Mouse (Mus musculus) adrenal gland (tissue): ENCODE measurements around the gene Gpr173.
"Not testable (repeated sequence)": the region's sequence is repeated elsewhere in the genome, so short reads cannot be mapped to it uniquely, and the experiment has no call there.

ENCODE experiments used
- intact Hi-C: fragments of 180-260 bp; cut with DNase I; formaldehyde crosslinking; loops from one replicate; pipeline ENCODE4 v1.15.1; 2025
- long read RNA-seq, 2 experiments: library from polyadenylated mRNA; unstranded; transcript quantifications; one replicate each; pipeline ENCODE4 v2.0.0; 2020; ENCODE audit warnings: borderline replicate concordance in 1 of 2; ENCODE audit not compliant: insufficient replicate concordance in 1 of 2

Gpr173 gene
- long read RNA-seq, experiment 1 = 0 reads
- long read RNA-seq, experiment 2 = 0 reads

GRCm38 (mm10) chrX:152368397-152369273, at the start of gene Gpr173:
Gene Gpr173 (minus strand): TSS chrX:152368704.
- intact Hi-C loops = no loop called here

- intact Hi-C loops = no loop called here
Measured at GRCm38 (mm10) chrX:152403251-152403650, 34.7 kb upstream of the Gpr173 start.

GRCm38 (mm10) chrX:152400096-152400495, 31.6 kb upstream of the Gpr173 start:
- intact Hi-C loops = no loop called here

GRCm38 (mm10) chrX:152368054-152368396, 479 bp downstream of the Gpr173 start:
- intact Hi-C loops = no loop called here

- intact Hi-C loops = no loop called here
Measured at GRCm38 (mm10) chrX:152366418-152366817, 2.1 kb downstream of the Gpr173 start.

- intact Hi-C loops = no loop called here
Measured at GRCm38 (mm10) chrX:152352553-152353153, 15.9 kb downstream of the Gpr173 start.

- intact Hi-C loops = no loop called here
Measured at GRCm38 (mm10) chrX:152347041-152347440, 21.5 kb downstream of the Gpr173 start.

GRCm38 (mm10) chrX:152346587-152346986, 21.9 kb downstream of the Gpr173 start:
- intact Hi-C loops = no loop called here

GRCm38 (mm10) chrX:152342903-152343302, 25.6 kb downstream of the Gpr173 start:
- intact Hi-C loops = no loop called here

- intact Hi-C loops = no loop called here
Measured at GRCm38 (mm10) chrX:152342358-152342901, 26.1 kb downstream of the Gpr173 start, which contains the start of gene Tspyl2. Gene Tspyl2 (minus strand): TSS chrX:152342425.

GRCm38 (mm10) chrX:152341496-152341895, 27.0 kb downstream of the Gpr173 start:
- intact Hi-C loops = no loop called here

GRCm38 (mm10) chrX:152336546-152337332, 31.8 kb downstream of the Gpr173 start:
- intact Hi-C loops = no loop called here

- intact Hi-C loops = not testable (repeated sequence)
Measured at GRCm38 (mm10) chrX:152336123-152336522, 32.4 kb downstream of the Gpr173 start.

- intact Hi-C loops = not testable (repeated sequence)
Measured at GRCm38 (mm10) chrX:152329400-152329799, 39.1 kb downstream of the Gpr173 start.

- intact Hi-C loops = no loop called here
Measured at GRCm38 (mm10) chrX:152327689-152328052, 40.8 kb downstream of the Gpr173 start.

GRCm38 (mm10) chrX:152326996-152327688, 41.4 kb downstream of the Gpr173 start, which contains the start of gene Kantr:
Gene Kantr (minus strand): TSS chrX:152327495.
- intact Hi-C loops = no loop called here

- intact Hi-C loops = no loop called here
Measured at GRCm38 (mm10) chrX:152323584-152323983, 44.9 kb downstream of the Gpr173 start.

- intact Hi-C loops = no loop called here
Measured at GRCm38 (mm10) chrX:152322776-152323175, 45.7 kb downstream of the Gpr173 start.

- intact Hi-C loops = no loop called here
Measured at GRCm38 (mm10) chrX:152320535-152320934, 48.0 kb downstream of the Gpr173 start.

GRCm38 (mm10) chrX:152307942-152308341, 60.6 kb downstream of the Gpr173 start:
- intact Hi-C loops = loop anchor here (5.0 kb wide), 1 partner anchor 66 kb away; no protein-coding TSS in a partner anchor

- intact Hi-C loops = loop anchor here (5.0 kb wide), 1 partner anchor 65 kb away; no protein-coding TSS in a partner anchor
Measured at GRCm38 (mm10) chrX:152307371-152307770, 61.1 kb downstream of the Gpr173 start.
